Mouse (Mus musculus) embryonic fibroblast, embryonic 13.5 days (primary cell): ENCODE data around the gene Ostn.

ENCODE experiments used
- CTCF ChIP-seq: IDR thresholded peaks from 2 replicates; pipeline ENCODE4 v1.5.1; 2011; ENCODE audit warnings: mild to moderate bottlenecking, control low read depth, low read length, moderate library complexity, borderline replicate concordance; ENCODE audit not compliant: insufficient read depth
- POLR2A ChIP-seq: IDR thresholded peaks from 2 replicates; pipeline ENCODE4 v1.6.1; 2011; ENCODE audit warnings: low read depth, mild to moderate bottlenecking, control low read depth, low read length, moderate library complexity

DNA sequence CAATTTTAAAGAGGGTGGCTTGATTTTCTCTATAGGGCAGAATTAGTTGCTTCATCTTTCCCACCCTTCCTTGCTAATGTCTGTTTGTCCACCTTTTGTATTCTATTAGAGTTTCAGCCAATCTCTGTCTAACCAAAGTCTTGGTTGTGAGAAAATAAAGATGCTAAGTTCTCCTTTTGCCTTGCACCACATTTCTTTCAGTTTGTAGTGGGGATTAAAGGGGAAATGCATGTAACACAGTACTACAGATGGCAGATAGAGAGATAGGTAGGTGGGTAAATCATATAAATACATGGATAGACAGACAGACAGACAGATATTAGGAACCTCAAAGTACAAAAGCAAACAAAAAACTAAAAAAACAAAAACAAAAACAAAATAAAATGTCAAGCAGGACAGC, 69.3 kb downstream of the Ostn start:
- no peak for TF ChIP-seq POLR2A
- TF ChIP-seq CTCF, result no peak
